Mouse (Mus musculus) layer of hippocampus, adult 9-10 months (tissue): ENCODE measurements at regions not wholly inside any gene's neighbourhood (a gene's known extent, or its start where the extent isn't known, plus 50 kb on each side); places are given as distances from the start of the nearest gene placed in this dataset.

Experiments used
- DNase-seq: peaks from one replicate; pipeline ENCODE4 v3.0.0; 2022; ENCODE audit warnings: low spot score

DNA sequence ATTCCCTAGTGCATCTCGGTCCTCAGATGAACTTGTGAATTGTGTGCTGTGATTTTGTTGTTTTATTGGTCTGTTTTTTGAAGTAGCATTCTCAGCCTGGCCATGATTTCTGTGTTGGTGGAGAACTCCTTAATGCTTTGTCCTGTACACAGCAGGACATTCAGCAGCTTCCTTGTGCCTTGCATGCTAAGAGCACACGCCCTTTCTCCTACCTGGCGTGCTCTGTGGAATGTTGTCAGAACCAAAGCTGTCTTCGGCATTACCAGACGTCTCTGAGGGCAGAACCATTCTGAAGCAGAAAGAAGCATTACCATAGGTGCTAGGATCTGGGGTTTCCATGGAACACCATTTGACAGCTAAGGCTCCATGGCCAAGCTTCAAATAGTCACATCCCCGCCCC is 75.0 kb upstream of the Epc2 start:
- no peak for DNase-seq

DNA sequence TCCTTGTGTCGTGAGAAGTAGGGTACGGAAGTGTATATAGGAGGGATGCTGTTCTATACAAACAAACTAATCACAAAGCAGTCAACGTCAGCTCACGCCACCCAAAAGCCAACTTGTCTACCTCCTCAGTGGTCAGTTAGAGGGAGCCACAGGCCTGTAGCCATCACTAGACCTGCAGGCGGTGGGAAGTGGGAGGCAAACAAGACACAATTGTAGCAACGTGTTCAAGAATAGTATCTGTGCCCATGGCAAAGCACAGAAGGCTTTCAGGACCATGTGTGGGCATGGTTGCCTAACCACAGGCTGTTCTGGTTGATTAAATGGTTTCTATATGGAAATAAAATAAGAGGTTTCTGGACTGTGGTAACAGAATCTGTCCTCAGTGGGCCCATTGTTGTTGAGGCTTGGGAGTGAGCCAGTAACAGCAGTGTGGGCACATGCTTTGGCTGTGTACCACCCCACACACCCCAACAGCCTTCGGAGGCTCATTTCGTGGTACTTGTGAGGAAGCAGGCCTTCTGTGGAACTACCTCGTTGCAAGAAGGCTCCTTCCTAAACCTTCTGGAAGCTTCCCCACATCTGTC is 72.0 kb upstream of the Epc2 start:
- DNase-seq, result peak; percentile 32

DNA sequence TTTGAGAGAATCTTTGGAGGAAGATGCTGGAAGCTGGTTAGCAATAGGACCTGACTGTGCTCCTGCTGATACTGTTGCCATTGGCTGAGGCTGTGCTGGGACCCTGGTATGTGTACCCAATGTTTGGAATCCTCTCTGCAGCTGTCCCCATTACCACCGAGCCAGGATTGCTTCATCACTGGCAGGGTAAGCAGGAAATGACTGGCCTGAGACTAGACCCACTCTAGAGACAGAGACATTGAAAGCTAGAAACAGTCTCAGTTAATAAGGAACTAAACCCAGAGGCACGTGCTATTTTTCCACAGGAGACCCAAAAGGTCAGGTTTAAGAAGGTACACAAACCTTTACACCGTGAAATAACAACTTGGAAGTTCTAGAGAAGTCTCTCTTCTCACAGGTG is 70.3 kb upstream of the Epc2 start:
- no peak for DNase-seq

DNA sequence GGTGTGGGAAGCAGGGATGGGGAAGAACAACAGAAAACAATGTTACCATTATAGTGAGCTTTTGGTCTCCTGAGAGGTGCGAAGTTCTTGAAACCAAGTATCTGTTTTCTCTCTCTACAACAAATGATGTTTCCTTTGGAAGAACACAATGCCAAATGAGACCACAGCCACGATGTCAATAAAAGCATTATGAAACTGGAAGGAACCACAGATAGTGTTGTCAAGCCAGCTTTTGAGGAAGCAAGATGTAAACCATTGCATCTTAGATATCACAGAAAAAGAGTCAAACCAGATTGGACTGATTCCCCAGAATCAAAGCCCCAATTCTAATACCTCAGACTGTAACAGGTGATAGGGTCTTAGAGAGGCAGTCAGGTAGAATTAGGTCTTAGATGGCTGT is 64.5 kb upstream of the Epc2 start:
- DNase-seq, result no peak

DNA sequence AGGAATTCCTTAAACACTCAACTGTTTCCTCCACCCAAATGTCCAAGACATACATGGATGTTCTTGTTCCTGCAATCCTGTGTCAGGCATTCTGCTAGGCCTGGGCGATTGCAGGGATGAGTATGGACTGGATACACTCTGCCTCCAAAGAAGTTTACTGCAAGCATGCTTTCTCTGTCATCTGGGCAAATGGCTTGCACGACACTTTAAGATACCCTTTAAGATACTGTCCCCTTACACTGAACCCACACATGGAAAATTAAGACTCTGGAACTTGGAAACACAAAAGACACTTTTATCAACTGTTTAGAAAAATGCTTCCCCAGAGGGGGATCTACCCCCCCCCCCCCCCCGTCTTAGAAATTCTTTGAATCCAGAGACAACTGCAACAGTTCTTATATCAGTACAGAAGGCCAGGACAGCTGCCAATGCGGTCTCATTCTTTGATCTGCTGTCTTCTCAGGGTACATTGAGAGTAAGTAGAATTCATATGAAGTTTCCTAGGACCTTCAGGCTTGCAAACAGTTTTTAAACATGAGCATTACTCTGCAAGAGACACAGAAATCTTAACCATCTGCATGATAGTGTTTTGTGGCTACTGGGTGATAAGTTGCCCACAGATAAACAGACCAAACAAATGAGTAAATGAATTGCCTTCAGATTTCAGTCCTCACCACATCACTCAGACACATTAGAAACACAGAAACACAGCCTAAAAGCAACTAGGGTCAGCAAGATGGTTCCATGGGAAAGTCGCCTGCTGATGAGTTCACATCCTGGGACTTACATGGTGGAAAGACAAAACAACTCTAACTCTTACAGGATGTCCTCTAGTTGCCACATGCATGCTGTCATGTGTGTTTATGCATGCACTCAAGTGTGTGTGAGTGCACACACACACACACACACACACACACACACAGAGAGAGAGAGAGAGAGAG is 59.7 kb upstream of the Epc2 start:
- DNase-seq, result no peak
